Mouse (Mus musculus): ENCODE measurements at regions not wholly inside any gene's neighbourhood (a gene's known extent, or its start where the extent isn't known, plus 50 kb on each side); places are given as distances from the start of the nearest gene placed in this dataset.
"Not testable (repeated sequence)": the region's sequence is repeated elsewhere in the genome, so short reads cannot be mapped to it uniquely, and the experiment has no call there.

DNA sequence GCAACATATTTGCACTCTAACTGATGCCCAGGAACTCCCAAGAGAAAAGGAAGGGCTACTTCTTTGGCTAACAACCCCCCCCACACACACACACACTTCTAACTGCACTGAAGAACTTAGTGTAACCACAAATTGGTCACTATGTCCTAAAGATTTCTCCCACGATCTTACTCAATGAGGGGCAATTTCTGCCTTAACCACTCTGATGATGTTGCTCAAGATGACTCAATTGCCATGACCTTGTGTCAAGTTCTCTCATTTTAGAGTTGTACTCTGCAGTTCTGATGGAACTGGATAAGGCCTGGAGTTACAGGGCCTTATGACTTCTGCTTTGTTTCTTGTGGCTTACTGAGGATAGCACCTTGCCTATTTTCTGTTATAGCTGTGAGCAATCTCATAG is 81.7 kb downstream of the Sem1 start:
- DNase-seq (ENCODE audit: low spot score in 2 of 2), result no peak

GRCm38 (mm10) chr6:6496336-6496735 is 82.1 kb downstream of the Sem1 start:
- DNase-seq (ENCODE audit: low spot score in 2 of 2), result no peak

GRCm38 (mm10) chr6:6488191-6488590 is 90.3 kb downstream of the Sem1 start:
- no peak for DNase-seq (ENCODE audit: low spot score in 2 of 2)

DNA sequence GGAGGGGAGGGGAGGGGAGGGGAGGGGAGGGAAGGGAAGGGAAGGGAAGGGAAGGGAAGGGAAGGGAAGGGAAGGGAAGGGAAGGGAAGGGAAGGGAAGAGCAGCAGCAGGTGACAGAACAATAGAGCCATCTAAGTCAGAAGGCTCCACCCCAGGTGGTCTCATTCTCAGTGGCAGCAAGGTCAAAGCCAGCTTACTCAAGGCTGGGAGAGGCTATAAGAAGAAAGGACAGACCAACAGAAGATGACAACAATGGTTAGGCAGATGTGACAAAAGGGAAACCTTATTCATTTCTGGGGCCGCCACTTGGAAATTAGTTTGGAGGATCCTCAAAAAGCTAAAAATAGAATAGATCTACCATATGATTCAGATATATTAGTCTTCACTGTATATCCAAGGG is 96.9 kb downstream of the Sem1 start:
- DNase-seq (ENCODE audit: low spot score in 2 of 2), result not testable (repeated sequence)

DNA sequence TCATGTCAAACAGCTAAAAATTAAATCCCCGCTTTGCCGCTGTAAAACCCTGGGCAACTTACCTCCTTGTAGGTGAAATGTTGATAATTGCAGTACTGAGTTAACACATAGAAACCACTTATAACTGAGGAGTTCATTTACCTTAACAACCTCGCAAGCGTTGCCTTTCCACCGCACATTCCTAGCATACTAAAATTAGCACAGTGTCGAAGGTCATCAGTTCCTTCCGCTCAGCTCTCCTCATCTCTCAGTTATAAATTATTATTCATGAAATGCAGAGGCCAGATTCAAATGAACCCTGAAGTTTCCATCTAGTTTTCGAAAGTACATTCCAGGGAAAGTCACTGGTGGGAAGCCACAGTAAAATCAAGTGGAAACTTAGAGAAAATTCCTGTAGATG is 108.1 kb downstream of the Sem1 start:
- no peak for DNase-seq (ENCODE audit: low spot score in 2 of 2)

DNA sequence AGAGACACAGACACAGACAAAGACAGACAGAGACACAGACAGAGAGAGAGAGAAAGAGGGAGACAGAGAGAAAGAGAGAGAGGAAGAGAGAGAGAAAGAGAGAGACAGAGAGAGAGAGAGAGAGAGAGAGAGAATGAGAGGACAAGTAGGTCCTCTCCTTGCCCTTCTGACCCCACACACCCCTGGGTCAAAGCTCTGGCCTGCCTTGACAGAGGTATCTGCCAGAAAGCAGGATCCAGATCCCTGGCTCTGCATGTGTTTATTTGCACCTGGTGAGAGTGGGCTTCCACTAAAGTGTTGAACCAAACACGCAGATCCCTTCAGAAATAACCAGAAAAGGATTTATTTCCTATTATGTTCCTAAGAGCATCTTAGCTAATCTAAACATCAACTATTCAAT is 110.9 kb downstream of the Sem1 start:
- DNase-seq (ENCODE audit: low spot score in 2 of 2), result no peak

GRCm38 (mm10) chr6:6466231-6466630 is 112.2 kb downstream of the Sem1 start:
- no peak for DNase-seq (ENCODE audit: low spot score in 2 of 2)

DNA sequence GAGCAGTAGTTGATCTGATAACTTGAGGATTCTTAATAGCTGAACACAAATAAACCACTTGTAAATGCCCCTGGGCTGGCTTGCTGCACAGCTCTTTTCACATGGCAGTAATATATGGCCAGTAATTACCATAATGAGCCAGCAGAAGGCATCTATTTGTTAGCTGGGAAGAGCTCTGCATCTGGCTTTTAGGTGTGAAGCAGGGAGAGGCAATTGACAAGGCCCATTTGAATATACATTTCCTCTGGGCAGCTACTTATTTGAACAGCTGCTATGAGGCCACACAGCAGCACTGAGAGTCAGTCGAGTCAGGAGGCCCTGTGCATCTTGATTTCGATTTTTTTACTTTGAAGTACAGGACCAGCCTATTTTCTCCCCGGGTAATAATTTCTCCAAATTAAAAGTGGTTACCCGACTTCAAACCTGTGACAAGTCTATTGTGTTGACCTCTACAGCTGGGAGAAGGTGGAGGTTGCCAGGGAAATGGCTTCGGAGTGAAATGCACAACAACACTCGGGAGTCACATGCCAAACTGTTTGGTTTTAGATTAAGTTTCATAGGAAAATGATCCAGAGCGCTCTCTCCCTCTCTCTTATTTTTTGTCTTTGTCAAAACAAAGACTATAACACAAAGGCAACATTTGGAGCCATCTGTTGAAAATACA is 114.5 kb downstream of the Sem1 start:
- DNase-seq (ENCODE audit: low spot score in 2 of 2), result no peak

GRCm38 (mm10) chr6:6459918-6460239 is 118.6 kb downstream of the Sem1 start:
- no peak for DNase-seq (ENCODE audit: low spot score in 2 of 2)

GRCm38 (mm10) chr6:6459006-6459917 is 119.2 kb downstream of the Sem1 start:
- DNase-seq (ENCODE audit: low spot score in 2 of 2), result no peak

GRCm38 (mm10) chr6:6457726-6458125 is 120.7 kb downstream of the Sem1 start:
- DNase-seq (ENCODE audit: low spot score in 2 of 2), result no peak

GRCm38 (mm10) chr6:6457001-6457400 is 121.5 kb downstream of the Sem1 start:
- DNase-seq (ENCODE audit: low spot score in 2 of 2), result no peak

DNA sequence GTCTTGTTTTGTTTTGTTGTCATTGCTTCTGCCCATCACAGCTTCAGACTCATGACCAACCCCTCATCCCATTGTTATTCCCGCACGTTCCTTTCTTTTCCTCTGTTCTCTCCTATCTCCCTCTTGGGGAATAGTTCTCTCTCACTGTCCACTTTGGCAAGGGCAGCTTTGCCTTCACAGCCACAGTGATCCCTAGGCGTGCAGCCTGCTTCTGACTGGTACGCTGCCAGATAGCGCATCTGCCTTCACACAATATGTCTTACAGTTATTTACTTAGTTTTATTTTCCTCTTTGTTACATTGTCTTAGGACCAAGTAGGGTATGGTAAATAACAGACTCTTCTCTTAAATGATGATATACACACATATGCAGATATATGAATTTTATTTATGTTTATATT is 122.9 kb downstream of the Sem1 start:
- DNase-seq (ENCODE audit: low spot score in 2 of 2), result no peak

DNA sequence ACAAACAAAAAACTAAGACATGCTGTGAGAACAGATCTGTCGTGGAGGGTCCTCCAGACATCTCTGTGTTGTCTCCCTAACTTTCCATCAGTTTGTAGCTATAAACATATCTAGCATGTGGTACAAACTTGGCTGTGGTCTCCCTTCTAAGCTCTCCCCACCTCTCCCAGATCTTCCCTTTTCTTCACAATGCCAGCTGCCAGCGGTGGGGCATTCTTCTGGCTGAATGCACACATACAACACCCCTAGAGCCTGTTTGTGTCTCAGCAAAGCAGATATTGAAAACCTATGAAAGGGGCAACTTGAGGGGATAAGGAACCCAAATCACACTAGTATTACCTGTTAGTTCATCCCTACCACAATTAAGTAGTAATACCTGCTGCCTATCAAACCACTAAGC is 124.1 kb downstream of the Sem1 start:
- no peak for DNase-seq (ENCODE audit: low spot score in 2 of 2)

- no peak for DNase-seq (ENCODE audit: low spot score in 2 of 2)
Observed at GRCm38 (mm10) chr6:6434855-6435254, 143.6 kb downstream of the Sem1 start.

DNA sequence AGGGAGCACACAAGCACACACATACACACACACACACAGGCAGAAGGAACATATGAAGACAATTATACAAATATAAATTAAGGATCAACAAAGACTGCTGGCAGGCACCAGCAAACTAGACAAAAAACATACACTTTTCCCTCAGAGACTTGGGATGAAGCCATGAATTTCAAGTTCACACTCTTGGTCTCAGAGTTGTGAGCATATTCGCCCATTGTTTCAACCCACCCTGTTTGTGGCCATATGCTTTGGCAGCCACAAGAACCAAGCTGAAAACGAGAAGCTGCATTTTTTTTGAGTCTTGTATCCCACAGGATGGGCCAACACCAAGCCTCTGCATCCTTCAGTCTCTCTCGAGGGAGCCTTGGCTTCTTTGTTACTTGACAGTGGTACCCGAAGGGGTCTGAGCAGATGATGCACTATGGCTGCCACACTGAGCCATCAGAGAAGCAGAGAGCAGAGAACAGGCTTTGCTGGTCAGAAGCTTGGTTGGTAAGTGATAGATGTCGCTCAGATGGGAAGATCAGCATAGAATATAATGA is 144.1 kb downstream of the Sem1 start:
- no peak for DNase-seq (ENCODE audit: low spot score in 2 of 2)

- DNase-seq (ENCODE audit: low spot score in 2 of 2), result no peak
Observed at GRCm38 (mm10) chr6:6433179-6433578, 145.3 kb downstream of the Sem1 start.

DNA sequence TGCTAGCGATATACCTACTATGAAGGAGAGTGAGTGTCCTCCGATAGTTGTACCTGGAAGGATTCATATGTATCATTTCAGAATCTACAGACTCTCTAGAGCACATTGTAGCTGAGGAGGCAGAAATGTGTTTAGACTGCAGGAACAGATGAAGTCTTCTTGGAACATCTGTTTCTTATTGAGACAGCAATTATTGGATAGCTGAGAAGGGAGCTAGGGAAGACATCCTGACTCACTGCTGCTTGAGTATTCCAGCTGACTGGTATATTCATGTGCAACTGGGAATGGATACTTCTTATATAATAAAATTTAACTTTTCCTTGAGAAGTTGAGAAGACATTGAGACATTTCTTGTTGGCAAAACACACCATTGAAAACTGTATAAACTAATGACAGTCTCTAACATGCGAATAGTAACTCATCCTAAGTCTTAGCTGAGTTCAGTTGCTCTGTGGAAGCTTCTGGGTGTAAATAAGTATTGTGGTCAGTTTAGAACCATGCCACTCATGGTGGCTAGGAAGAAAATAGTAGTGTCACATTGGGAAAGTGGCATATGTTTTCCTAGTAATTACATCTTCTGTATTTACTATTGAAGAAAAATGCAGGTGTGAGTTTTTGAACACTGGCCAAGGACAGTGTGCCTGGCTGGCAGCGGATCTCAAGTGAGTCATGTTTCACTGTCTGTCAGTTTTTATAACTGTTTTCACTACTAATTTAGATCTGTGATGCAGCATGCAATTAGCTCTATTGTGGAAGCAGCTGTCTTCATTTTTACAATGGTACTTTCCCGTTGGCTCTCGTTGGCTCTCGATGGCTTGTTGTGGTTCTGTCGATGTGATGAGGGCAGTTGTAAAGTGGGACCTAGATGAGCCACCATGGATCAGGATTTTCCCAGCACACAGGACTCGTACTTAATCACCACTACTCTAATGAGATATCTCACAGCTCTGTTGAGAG is 163.5 kb downstream of the Sem1 start:
- DNase-seq (ENCODE audit: low spot score in 2 of 2), result no peak

DNA sequence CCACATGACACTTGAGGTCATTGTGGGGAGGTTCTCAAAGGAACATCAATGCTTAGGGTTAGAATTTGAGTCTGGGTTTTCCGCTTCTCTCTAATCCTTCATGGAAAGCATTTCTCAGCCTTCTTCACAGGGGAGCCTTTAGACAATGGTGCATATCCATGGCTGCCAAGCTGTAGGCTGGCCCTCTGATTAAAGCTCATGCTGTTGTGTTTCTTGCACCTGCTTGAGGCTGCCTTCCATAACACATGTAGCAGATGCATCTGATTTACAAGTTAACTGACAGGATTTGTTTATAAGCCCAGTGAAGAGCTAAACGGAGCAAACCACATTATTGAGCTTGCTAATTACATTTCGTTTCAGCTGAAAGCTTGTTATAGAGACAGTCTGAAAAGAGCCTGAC is 180.5 kb downstream of the Sem1 start:
- no peak for DNase-seq (ENCODE audit: low spot score in 2 of 2)

GRCm38 (mm10) chr6:6389454-6390445 is 172.8 kb upstream of the Slc25a13 start:
- no peak for DNase-seq (ENCODE audit: low spot score in 2 of 2)

All from adrenal gland, adult 18-20 months (tissue).